Mouse (Mus musculus) heart, embryonic 15.5 days (tissue): ENCODE data around the gene Manea. TPM values are rescaled to one million over a fixed set of nuclear protein-coding genes. Genes with fewer than 3 reads are reported as not detected.
"Not testable (repeated sequence)": the region's sequence is repeated elsewhere in the genome, so short reads cannot be mapped to it uniquely, and the experiment has no call there.

Source experiments
- ATAC-seq: fragments of 200-750 bp; cut with Nextera tagmentation; replicated peaks from 2 replicates; pipeline ENCODE4 v1.8.0; 2017; ENCODE audit warnings: low read depth, moderate TSS enrichment; ENCODE audit not compliant: insufficient number of reproducible peaks, insufficient read depth, low FRiP score
- H3K27ac ChIP-seq: fragments of 300-500 bp; sonication (generic); 2 replicates; pipeline ENCODE4 v1.5.1; 2015; ENCODE audit warnings: mild to moderate bottlenecking, inconsistent platforms
- H3K27me3 ChIP-seq: fragments of 300-500 bp; sonication (generic); 2 replicates; pipeline ENCODE4 v1.6.1; 2015; ENCODE audit warnings: inconsistent platforms
- H3K36me3 ChIP-seq: fragments of 300-500 bp; sonication (generic); 2 replicates; pipeline ENCODE4 v1.6.1; 2015; ENCODE audit warnings: mild to moderate bottlenecking, inconsistent platforms
- H3K4me1 ChIP-seq: fragments of 300-500 bp; sonication (generic); replicated peaks from 2 replicates; pipeline ENCODE4 v1.6.1; 2015; ENCODE audit warnings: inconsistent platforms
- H3K4me2 ChIP-seq: fragments of 300-500 bp; sonication (generic); 2 replicates; pipeline ENCODE4 v1.6.1; 2015; ENCODE audit warnings: inconsistent platforms, mild to moderate bottlenecking, moderate library complexity
- H3K4me3 ChIP-seq: fragments of 300-500 bp; sonication (generic); 2 replicates; pipeline ENCODE4 v1.5.1; 2015; ENCODE audit warnings: mild to moderate bottlenecking, inconsistent platforms
- H3K9ac ChIP-seq: fragments of 300-500 bp; sonication (generic); 2 replicates; pipeline ENCODE4 v1.6.1; 2015; ENCODE audit warnings: mild to moderate bottlenecking, inconsistent platforms
- H3K9me3 ChIP-seq: fragments of 300-500 bp; sonication (generic); replicated peaks from 2 replicates; pipeline ENCODE4 v1.6.1; 2016; ENCODE audit warnings: inconsistent platforms
- WGBS: fragments of 180-500 bp; shearing (Covaris S2); methylation state at CpG from one replicate; pipeline ENCODE4 v1.1.7; 2015; ENCODE audit warnings: mixed read lengths; 5-methylcytosine and 5-hydroxymethylcytosine counted together
- polyA plus RNA-seq: library from polyadenylated mRNA; unstranded; fragments of >200 nt; fragmentation: Nextera tagmentation; extraction: Ambion mirVana; gene quantifications from 2 replicates; pipeline ENCODE4 v1.2.1, GENCODE M21; 2015

Manea gene
- polyA plus RNA-seq, result 10.8 and 11.6 TPM in 2 replicates

DNA sequence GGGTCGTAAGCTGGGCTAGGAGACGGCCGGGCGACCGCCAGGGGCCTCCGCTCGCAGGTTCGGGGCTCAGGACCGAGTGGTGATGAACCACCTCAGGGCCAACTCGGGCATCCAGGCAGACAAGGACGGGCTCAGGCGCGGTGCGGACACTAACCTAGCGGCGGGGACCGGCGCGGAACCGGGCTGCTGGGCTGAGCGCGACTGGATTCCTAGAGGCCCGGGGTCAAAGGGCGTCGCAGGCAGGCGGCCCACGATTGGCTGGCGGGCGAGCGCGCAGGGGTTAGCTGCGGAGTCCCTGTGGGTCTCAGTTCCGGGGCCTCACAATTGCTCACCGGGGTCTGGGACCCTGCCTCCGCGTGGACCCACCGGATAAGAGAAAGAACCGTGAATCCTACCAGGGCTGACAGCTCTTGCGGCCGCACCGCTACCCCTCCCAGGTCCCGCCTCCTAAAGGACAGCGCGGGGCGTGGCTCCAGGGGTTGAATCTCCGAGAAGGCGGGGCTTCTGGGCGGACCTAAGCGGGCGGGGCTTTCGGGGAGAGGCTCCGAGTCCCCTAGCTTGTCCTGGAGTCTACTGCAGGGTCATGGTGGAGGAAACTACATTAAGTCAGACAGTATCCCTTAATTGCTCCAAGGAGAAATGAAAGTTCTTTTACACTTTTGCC lies at the start of gene Manea:
TSS of gene Manea (minus strand) at position 449 of the 664 bp plus-strand sequence.
- Histone ChIP-seq H3K4me2 (peak within 1 kb of the TSS; percentile 58), H3K4me3 (peak within 1 kb of the TSS; percentile 92), H3K27me3 (no peaks in the 10 kb centered on the region), H3K9me3 (no peaks in the 10 kb centered on the region), H3K27ac (peak within 1 kb of the TSS; percentile 93), H3K36me3 (no peaks in the 10 kb centered on the region), H3K9ac (peak within 1 kb of the TSS; percentile 84), H3K4me1 (no peaks in the 10 kb centered on the region; the same call in 1 of the 2 replicates)
- ATAC-seq, result peak; percentile 99
- WGBS, result under 1% methylated on average over 52 of the region's 52 CpGs

DNA sequence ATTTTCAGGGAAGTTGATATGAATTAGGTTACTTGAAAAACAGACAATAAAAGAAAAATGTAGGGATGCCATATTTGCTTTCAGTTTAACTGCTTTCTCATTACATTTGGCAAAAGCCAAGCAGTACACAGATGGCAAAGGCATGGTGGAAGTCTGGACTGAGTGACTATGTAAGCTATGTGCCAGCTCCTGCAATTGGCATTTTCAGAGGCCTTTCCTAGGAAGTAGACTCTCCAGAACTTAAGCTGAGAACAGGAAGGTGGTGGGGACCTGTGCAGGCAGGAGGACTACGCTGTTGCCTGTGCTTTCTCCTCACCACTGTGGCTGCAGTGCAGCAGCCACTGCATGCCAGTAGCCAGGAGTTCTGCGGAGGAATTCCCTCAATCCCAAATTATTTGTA lies 7.9 kb upstream of the Manea start:
- Histone ChIP-seq H3K4me3 (no peak overlapping the region), H3K9me3 (no peaks in the 10 kb centered on the region), H3K36me3 (no peaks in the 10 kb centered on the region), H3K27me3 (no peaks in the 10 kb centered on the region), H3K4me1 (no peaks in the 10 kb centered on the region), H3K27ac (no peak overlapping the region), H3K9ac (no peak overlapping the region), H3K4me2 (no peak overlapping the region)
- ATAC-seq, result no peak
- WGBS, result 92% methylated on average over 2 of the region's 2 CpGs

DNA sequence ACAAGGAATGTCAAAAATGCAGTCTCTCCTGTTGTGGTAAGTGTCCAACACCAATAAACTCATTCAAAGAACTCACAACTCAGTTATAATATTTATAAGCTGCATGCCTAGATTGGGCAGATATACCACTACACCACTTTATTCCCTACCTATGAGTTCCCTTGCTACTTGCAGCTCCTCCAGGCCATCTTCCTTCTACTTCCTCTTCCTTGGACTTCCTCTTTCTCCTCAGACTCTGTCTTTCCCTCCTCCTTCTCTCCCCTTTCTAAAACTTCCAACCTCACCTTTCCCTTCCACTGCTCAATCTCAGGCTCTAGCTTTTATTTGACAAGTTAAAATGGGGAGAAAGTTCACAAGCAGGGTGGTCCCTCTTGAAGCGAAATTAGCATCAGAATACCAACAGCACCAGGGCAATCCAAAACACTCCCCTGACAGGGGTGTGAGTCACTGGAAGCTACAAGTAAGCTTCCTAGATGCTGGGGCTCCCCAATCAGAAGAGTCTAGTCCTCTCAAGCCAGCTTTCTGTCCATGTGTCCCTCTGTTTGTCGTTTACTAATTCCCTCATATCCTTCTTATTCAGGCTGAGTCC lies 7.0 kb upstream of the Manea start:
- H3K4me1 ChIP-seq, result no peaks in the 10 kb centered on the region
- no peak overlapping the region for H3K4me3 ChIP-seq
- H3K4me2 ChIP-seq, result no peak overlapping the region
- no peaks in the 10 kb centered on the region for H3K27me3 ChIP-seq
- no peak overlapping the region for H3K27ac ChIP-seq
- H3K9ac ChIP-seq, result no peak overlapping the region
- H3K9me3 ChIP-seq, result no peaks in the 10 kb centered on the region
- WGBS, result 28% methylated on average over 2 of the region's 2 CpGs
- ATAC-seq, result no peak
- no peaks in the 10 kb centered on the region for H3K36me3 ChIP-seq

DNA sequence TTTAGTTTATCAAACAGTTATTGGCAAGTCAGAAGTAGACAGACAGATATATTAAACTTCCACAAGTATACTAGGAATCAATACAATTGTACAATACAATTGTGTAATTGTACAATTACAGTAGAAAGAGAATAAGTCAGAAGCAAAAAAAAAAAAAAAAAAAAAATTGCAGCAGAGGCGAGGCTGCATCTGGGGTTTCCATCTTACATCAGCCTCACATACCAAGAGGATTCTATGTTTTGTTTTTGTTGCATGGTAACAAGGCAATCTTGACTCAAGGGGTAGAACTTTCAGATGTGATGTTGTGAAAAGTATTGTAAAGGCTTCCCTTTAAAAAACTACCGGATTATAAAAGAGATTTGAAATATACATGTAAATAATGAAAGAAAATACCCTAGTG lies 548 bp upstream of the Manea start:
- no peak overlapping the region for H3K9ac ChIP-seq
- no peak overlapping the region for H3K27ac ChIP-seq
- no peak overlapping the region for H3K4me3 ChIP-seq
- H3K4me2 ChIP-seq, result no peak overlapping the region
- no peak for ATAC-seq
- no peaks in the 10 kb centered on the region for H3K36me3 ChIP-seq
- no peaks in the 10 kb centered on the region for H3K9me3 ChIP-seq
- H3K4me1 ChIP-seq, result no peaks in the 10 kb centered on the region; the same call in 1 of the 2 replicates
- H3K27me3 ChIP-seq, result no peaks in the 10 kb centered on the region
- 46% methylated on average over 2 of the region's 2 CpGs for WGBS

DNA sequence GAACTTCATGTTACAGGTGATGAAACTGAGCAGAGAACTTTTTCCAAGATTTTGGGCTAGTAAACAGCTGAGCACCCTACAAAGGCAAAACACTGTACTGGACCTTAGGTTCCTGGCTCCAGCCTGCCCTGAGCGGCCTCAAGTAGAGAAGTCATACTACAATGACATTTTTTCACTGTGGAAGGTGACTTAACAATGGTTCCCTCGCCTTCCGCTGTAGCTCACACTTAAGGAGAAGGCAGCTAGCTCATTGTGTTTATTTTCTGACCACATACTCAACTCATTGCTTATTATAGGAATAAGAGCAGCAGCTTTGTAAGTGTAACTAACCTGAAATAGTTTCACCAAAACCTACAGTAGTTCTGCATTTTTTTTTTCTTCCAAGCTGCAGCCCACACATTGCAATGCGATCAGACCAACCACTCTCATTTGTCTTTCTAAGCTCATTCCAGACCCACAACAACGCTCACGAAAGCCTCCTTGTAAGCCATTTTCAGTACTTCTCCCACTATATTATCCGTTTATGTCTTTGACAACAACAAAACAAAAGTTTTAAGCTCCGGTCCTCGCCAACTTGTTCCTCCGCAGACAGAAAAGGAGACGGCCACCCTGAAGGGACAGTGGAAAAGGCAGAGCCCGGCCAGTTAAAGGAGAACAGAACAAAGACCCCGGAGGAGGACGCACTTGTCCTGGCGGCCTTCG lies 799 bp downstream of the Manea start:
- no peaks in the 10 kb centered on the region for H3K36me3 ChIP-seq
- under 1% methylated on average over 16 of the region's 16 CpGs for WGBS
- peak overlapping the region; percentile 92 for H3K4me3 ChIP-seq
- no peaks in the 10 kb centered on the region; the same call in 1 of the 2 replicates for H3K4me1 ChIP-seq
- peak overlapping the region; percentile 93 for H3K27ac ChIP-seq
- H3K4me2 ChIP-seq, result peak overlapping the region; percentile 58
- no peaks in the 10 kb centered on the region for H3K27me3 ChIP-seq
- no peaks in the 10 kb centered on the region for H3K9me3 ChIP-seq
- ATAC-seq, result no peak
- H3K9ac ChIP-seq, result peak overlapping the region; percentile 84

DNA sequence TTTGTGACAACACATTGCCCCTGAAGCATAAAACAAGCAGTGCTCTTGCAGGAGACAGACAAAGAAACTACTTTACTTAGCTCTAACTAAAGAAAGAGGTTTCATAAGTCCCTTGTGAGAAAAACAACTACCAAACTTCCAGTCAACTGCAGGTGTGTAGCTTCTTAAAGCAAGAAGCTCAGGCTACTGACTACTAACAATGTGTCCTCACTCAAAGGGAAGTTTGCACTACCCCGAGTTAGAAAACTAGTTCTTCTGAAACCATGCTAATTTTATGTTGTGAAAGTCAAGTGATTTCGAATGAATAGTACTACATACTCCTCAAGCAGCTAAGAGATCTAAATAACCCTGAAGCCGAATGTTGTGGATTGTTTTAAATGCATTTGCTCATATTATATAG lies 1.6 kb downstream of the Manea start:
- no peak for ATAC-seq
- Histone ChIP-seq H3K4me3 (no peak overlapping the region), H3K27ac (peak overlapping the region; percentile 93; the same call in 1 of the 2 replicates), H3K9me3 (no peaks in the 10 kb centered on the region), H3K36me3 (no peaks in the 10 kb centered on the region), H3K27me3 (no peaks in the 10 kb centered on the region), H3K9ac (no peak overlapping the region), H3K4me1 (no peaks in the 10 kb centered on the region; the same call in 1 of the 2 replicates), H3K4me2 (peak overlapping the region; percentile 58)
- 70% methylated on average over 3 of the region's 3 CpGs for WGBS

DNA sequence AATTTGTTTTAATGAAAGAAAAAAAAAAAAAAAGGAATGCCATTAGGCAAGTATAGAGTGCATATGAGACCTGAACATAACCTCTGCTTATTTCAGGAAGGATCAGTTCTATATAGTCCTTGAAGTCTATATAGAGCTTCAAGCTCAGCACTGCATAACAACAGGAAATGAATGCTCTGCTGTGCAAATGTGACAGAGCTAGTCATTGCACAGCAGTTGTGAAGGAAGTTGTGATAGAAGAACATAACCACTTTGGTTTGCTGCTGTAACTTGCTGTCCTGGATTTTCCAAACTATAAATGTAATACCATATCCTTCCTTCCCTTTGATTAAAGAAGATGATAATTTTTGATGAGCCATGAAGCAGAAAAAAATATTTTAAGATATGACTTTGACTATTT lies 4.3 kb downstream of the Manea start:
- no peak for ATAC-seq

DNA sequence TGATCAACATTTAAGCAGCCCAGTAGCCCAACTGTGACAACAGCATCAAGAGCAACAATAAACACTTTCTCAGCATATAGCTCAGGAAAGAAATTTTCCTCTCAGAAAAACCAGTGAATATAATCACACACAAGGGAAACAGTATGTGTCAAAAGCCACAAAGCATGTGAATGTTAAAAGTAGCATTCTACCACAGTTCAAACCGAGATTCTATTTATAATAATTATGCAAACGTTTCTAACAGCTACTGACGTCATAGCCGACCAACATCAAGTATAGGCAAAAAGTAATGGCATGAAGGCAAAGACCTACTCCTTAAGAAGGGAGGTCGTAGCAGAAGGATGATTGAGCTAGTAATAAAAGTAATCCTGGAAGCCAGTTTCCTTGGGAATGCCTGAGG lies 8.1 kb downstream of the Manea start:
- no peaks in the 10 kb centered on the region for H3K4me1 ChIP-seq
- H3K36me3 ChIP-seq, result no peaks in the 10 kb centered on the region
- H3K4me3 ChIP-seq, result no peak overlapping the region
- no peaks in the 10 kb centered on the region for H3K27me3 ChIP-seq
- WGBS, result 77% methylated on average over 5 of the region's 5 CpGs
- H3K9ac ChIP-seq, result no peak overlapping the region
- no peak overlapping the region for H3K4me2 ChIP-seq
- H3K27ac ChIP-seq, result no peak overlapping the region
- ATAC-seq, result no peak
- H3K9me3 ChIP-seq, result no peaks in the 10 kb centered on the region

More for the DNA sequence above, 4.3 kb downstream of the Manea start:
- no peak overlapping the region for H3K27ac ChIP-seq
- H3K9ac ChIP-seq, result no peak overlapping the region
- no peaks in the 10 kb centered on the region for H3K36me3 ChIP-seq
- no peak overlapping the region for H3K4me2 ChIP-seq
- no peaks in the 10 kb centered on the region; the same call in 1 of the 2 replicates for H3K4me1 ChIP-seq
- H3K4me3 ChIP-seq, result no peak overlapping the region
- no peaks in the 10 kb centered on the region for H3K27me3 ChIP-seq
- H3K9me3 ChIP-seq, result no peaks in the 10 kb centered on the region

DNA sequence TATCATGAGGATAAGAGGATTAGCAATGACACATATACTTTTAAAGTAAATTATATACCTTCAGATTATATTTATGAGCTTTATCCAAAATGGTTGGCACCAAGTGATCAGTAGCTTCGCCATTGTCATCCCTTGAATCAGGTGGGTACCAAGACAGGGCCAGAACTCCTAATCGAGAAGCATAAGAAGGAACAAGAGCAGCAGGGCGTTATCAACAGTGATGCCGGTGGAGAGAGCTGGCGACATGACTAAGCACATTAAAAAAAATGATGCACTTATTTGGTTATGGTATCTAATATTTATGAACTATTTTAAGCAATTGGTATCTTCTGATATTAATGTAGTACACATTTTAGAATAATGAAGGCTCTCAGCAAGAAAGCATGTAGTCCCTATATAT lies 10.1 kb downstream of the Manea start:
- no peak overlapping the region for H3K9ac ChIP-seq
- H3K36me3 ChIP-seq, result no peaks in the 10 kb centered on the region
- no peak overlapping the region for H3K4me3 ChIP-seq
- H3K4me2 ChIP-seq, result no peak overlapping the region
- H3K27ac ChIP-seq, result no peak overlapping the region
- no peak for ATAC-seq
- H3K4me1 ChIP-seq, result no peaks in the 10 kb centered on the region
- no peaks in the 10 kb centered on the region for H3K9me3 ChIP-seq
- no peaks in the 10 kb centered on the region for H3K27me3 ChIP-seq
- WGBS, result 86% methylated on average over 5 of the region's 5 CpGs

DNA sequence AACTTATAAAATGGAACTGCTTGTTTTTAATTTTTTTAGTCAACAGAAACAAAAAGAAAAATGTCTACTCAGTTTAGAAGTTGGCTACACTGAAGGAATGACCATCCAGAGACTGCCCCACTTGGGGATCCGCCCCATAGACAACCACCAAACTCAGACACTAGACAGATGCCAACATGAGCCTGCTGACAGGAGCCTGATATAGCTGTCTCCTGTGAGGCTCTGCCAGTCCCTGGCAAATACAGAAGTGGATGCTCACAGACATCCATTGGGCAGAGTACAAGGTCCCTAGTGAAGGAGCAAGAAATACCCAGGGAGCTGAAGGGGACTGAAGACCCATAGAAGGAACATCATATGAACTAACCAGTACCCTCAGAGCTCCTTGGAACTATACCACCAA lies 42.0 kb downstream of the Manea start:
- not testable (repeated sequence) for H3K9ac ChIP-seq, H3K9me3 ChIP-seq, H3K36me3 ChIP-seq, H3K27me3 ChIP-seq, H3K27ac ChIP-seq, ATAC-seq, H3K4me2 ChIP-seq, H3K4me3 ChIP-seq, H3K4me1 ChIP-seq
- WGBS, result 38% methylated on average over 1 of the region's 1 CpGs

DNA sequence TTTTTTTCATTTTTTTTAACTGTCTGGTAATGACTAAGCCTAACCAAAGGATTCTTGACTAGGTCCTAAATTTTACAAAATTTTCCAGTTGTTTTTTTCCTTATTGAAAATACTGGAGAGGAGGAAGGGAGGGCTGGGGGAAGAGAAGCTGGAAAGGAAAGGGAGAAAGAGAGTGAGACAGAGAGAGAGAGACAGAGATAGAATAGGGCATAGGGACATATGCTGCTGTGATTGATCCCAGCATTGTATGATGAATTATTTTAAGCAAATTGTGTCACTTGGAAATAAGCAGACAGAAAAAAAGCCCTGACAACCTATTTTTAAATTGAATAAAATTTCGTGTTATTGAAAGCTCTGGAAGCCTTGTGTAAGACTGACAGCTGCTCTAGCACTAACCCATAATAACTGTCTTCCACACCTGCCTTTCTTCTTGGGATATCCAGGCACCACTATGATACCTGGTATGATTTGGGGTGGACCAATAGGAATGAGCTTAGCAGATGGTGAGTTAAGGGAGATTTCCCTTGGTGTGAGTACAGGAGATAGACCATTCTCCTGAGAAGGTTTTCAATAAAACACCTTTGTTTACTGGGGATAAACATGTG lies 69.5 kb downstream of the Manea start:
- Histone ChIP-seq H3K27me3 (no peaks in the 10 kb centered on the region), H3K4me1 (no peaks in the 10 kb centered on the region), H3K9ac (no peak overlapping the region), H3K36me3 (no peaks in the 10 kb centered on the region), H3K4me2 (no peak overlapping the region), H3K9me3 (no peaks in the 10 kb centered on the region), H3K4me3 (no peak overlapping the region), H3K27ac (no peak overlapping the region)
- 48% methylated on average over 1 of the region's 1 CpGs for WGBS
- ATAC-seq, result no peak
